Mouse (Mus musculus) Patski (cell line): Measurements from ENCODE around the gene Klhl31. TPM values are rescaled to one million over a fixed set of nuclear protein-coding genes. Genes with fewer than 3 reads are reported as not detected.

Experiments used
- ATAC-seq: fragments of 100-300 bp; one replicate; pipeline ENCODE4 v1.8.0; 2021
- CTCF ChIA-PET: fragments of 350-600 bp; sonication (Branson Sonifier 250); formaldehyde crosslinking; loops from one replicate; lab custom pipeline; 2022; ENCODE audit warnings: inconsistent platforms; lab: Charles Lee
- POLR2A ChIA-PET: fragments of 350-600 bp; sonication (Branson Sonifier 250); formaldehyde crosslinking; loops from one replicate; lab custom pipeline; 2022; ENCODE audit warnings: antibody characterized with exemption, inconsistent platforms; lab: Charles Lee
- DNase-seq: peaks from one replicate; pipeline ENCODE4 v3.0.0-alpha.2; 2011; ENCODE audit warnings: low read depth, low spot score
- H3K27me3 ChIP-seq: fragments of 371-371 bp; one replicate; pipeline ENCODE4 v1.5.1; 2021
- CTCF ChIP-seq: fragments of 100-300 bp; IDR thresholded peaks from one replicate; pipeline ENCODE4 v1.5.1; 2021
- in situ Hi-C: fragments of 300-500 bp; cut with MboI; formaldehyde crosslinking; loops from 3 replicates; pipeline ENCODE4 v1.11.1; 2018; ENCODE audit warnings: low pct_unique_long_range_greater_than_20kb, mixed read lengths
- polyA plus RNA-seq: library from polyadenylated mRNA; unstranded; gene quantifications from one replicate; pipeline ENCODE4 v1.2.3, GENCODE M21; 2021

The Klhl31 gene
- polyA plus RNA-seq, 1 experiment from 2014 or later, result 0.10 TPM

- no peak for DNase-seq
- TF ChIP-seq CTCF, result no peak
- POLR2A ChIA-PET, result no interaction called here
These were observed 32.3 kb upstream of the Klhl31 start for GRCm38 (mm10) chr9:77603965-77604509.

GRCm38 (mm10) chr9:77607295-77607694 is 29.0 kb upstream of the Klhl31 start:
- H3K27me3 ChIP-seq, result no peaks in the 10 kb centered on the region
- in situ Hi-C loops, result no loop called here
- ChIA-PET CTCF (interaction anchor here (0.7 to 3.2 kb wide), 4 partner anchors 11 to 36 kb away, joined by 3 to 15 read pairs (median 3); no protein-coding TSS in a partner anchor), POLR2A (no interaction called here)
- no peak for TF ChIP-seq CTCF
- no peak for DNase-seq
- no peak for ATAC-seq

More at GRCm38 (mm10) chr9:77603965-77604509, 32.3 kb upstream of the Klhl31 start:
- no peaks in the 10 kb centered on the region for H3K27me3 ChIP-seq
- in situ Hi-C loops, result loop anchor here (5.0 kb wide), 1 partner anchor 173 kb away; no protein-coding TSS in a partner anchor
- no peak for ATAC-seq
- CTCF ChIA-PET, result interaction anchor here (0.7 to 3.2 kb wide), 2 partner anchors 7 to 154 kb away, joined by 3 to 15 read pairs; no protein-coding TSS in a partner anchor

- POLR2A ChIA-PET, result no interaction called here
- ATAC-seq, result no peak
- CTCF ChIA-PET, result interaction anchor here (0.7 to 2.1 kb wide), 8 partner anchors 8 to 51 kb away, joined by 3 to 18 read pairs (median 4); no protein-coding TSS in a partner anchor
These were observed 28.5 kb upstream of the Klhl31 start for GRCm38 (mm10) chr9:77607840-77608239.

GRCm38 (mm10) chr9:77610811-77611210 is 25.5 kb upstream of the Klhl31 start:
- in situ Hi-C loops, result loop anchor here (10.0 kb wide), 1 partner anchor 414 kb away; no protein-coding TSS in a partner anchor
- peak; percentile 86 for TF ChIP-seq CTCF
- POLR2A ChIA-PET, result interaction anchor here (0.5 kb wide), 1 partner anchor 45 kb away, joined by 9 read pairs; no protein-coding TSS in a partner anchor
- ATAC-seq (no peak), DNase-seq (no peak)
- no peaks in the 10 kb centered on the region for H3K27me3 ChIP-seq
- CTCF ChIA-PET, result interaction anchor here (1.3 to 2.3 kb wide), 4 partner anchors 9 to 170 kb away, joined by 3 to 12 read pairs (median 4); no protein-coding TSS in a partner anchor

More at GRCm38 (mm10) chr9:77607840-77608239, 28.5 kb upstream of the Klhl31 start:
- no peaks in the 10 kb centered on the region for H3K27me3 ChIP-seq
- peak; percentile 78 for TF ChIP-seq CTCF
- DNase-seq, result no peak
- in situ Hi-C loops, result no loop called here

GRCm38 (mm10) chr9:77612349-77612748 is 24.0 kb upstream of the Klhl31 start:
- DNase-seq (no peak), ATAC-seq (no peak)
- H3K27me3 ChIP-seq, result no peaks in the 10 kb centered on the region
- in situ Hi-C loops, result loop anchor here (10.0 kb wide), 1 partner anchor 412 kb away; no protein-coding TSS in a partner anchor
- CTCF ChIA-PET, result interaction anchor here (1.2 to 2.3 kb wide), 4 partner anchors 11 to 168 kb away, joined by 3 to 12 read pairs (median 3); no protein-coding TSS in a partner anchor
- POLR2A ChIA-PET, result no interaction called here
- no peak for TF ChIP-seq CTCF

- no peak for DNase-seq
- TF ChIP-seq CTCF, result no peak
- ATAC-seq, result peak; percentile 40
- in situ Hi-C loops, result loop anchor here (10.0 kb wide), 1 partner anchor 409 kb away; no protein-coding TSS in a partner anchor
- ChIA-PET POLR2A (no interaction called here), CTCF (interaction anchor here (1.1 to 3.0 kb wide), 5 partner anchors 9 to 166 kb away, joined by 3 to 13 read pairs (median 8); no protein-coding TSS in a partner anchor)
- H3K27me3 ChIP-seq, result no peaks in the 10 kb centered on the region
These were observed 20.4 kb upstream of the Klhl31 start for GRCm38 (mm10) chr9:77615868-77616267.

- in situ Hi-C loops, result loop anchor here (10.0 kb wide), 1 partner anchor 408 kb away; no protein-coding TSS in a partner anchor
- ChIA-PET CTCF (interaction anchor here (0.9 to 3.0 kb wide), 8 partner anchors 8 to 165 kb away, joined by 3 to 13 read pairs (median 4); no protein-coding TSS in a partner anchor), POLR2A (no interaction called here)
- H3K27me3 ChIP-seq, result no peaks in the 10 kb centered on the region
- DNase-seq, result no peak
- ATAC-seq, result peak; percentile 92
- no peak for TF ChIP-seq CTCF
These were observed 19.5 kb upstream of the Klhl31 start for GRCm38 (mm10) chr9:77616796-77617195.

GRCm38 (mm10) chr9:77617751-77618150 is 18.5 kb upstream of the Klhl31 start:
- in situ Hi-C loops, result loop anchor here (10.0 kb wide), 1 partner anchor 407 kb away; no protein-coding TSS in a partner anchor
- no peak for TF ChIP-seq CTCF
- POLR2A ChIA-PET, result no interaction called here
- CTCF ChIA-PET, result no interaction called here
- no peaks in the 10 kb centered on the region for H3K27me3 ChIP-seq
- DNase-seq (no peak), ATAC-seq (no peak)

- CTCF ChIA-PET, result no interaction called here
- POLR2A ChIA-PET, result no interaction called here
- no peaks in the 10 kb centered on the region for H3K27me3 ChIP-seq
- no peak for TF ChIP-seq CTCF
- in situ Hi-C loops, result loop anchor here (10.0 kb wide), 1 partner anchor 406 kb away; no protein-coding TSS in a partner anchor
- DNase-seq (no peak), ATAC-seq (no peak)
These were observed 17.9 kb upstream of the Klhl31 start for GRCm38 (mm10) chr9:77618392-77618791.

- no peaks in the 10 kb centered on the region for H3K27me3 ChIP-seq
- no peak for DNase-seq
- no peak for TF ChIP-seq CTCF
- in situ Hi-C loops, result no loop called here
- CTCF ChIA-PET, result interaction anchor here (0.9 to 1.9 kb wide), 5 partner anchors 9 to 139 kb away, joined by 3 to 6 read pairs (median 3); no protein-coding TSS in a partner anchor
- POLR2A ChIA-PET, result no interaction called here
- no peak for ATAC-seq
These were observed 16.2 kb upstream of the Klhl31 start for GRCm38 (mm10) chr9:77620077-77620476.
